Comparison of ENCODE assay signal across 22 mouse cellular contexts in the genomic region with DNA sequence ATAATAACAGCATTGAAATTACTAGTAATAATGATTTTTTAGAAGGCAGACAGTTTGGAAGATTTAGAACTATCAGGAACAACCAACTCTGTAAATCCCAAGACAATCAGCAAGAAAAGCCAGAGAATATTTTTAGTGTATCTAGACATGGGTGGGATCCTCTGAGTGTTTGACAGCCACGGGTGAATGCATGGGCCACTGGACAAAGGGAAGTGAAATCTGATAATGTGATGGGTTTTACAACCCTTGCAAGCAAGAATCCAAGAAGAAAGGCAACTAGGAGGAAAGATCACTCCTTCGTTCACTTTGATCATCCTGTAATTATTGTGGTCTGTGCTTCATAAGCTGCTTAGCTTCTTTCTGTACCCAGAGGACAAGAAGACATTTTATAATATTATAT.
DNase-seq lines count a peak whose midpoint lies in the region; ATAC-seq and TF ChIP-seq lines count a peak whose summit lies in the region.
"Had no signal": no experiment of that assay in that cellular context is flagged by ENCODE, and none has a peak within 500 bp of the region (broad histone marks: within the 10 kb centered on the region; RNA-seq: fewer than 3 reads in every experiment).

No protein-coding gene starts in this region.

- WGBS in kidney, embryonic 14.5 days, result 10% methylated on average over 2 of the region's 2 CpGs
- 18% methylated on average over 2 of the region's 2 CpGs for WGBS in kidney, adult 2 months
- WGBS in kidney, embryonic 15.5 days, result 19% methylated on average over 2 of the region's 2 CpGs
- 15% methylated on average over 2 of the region's 2 CpGs for WGBS in kidney, embryonic 16.5 days
- WGBS in kidney, postnatal 0 days, result 11% methylated on average over 2 of the region's 2 CpGs

- no peak for TF ChIP-seq POLR2A in kidney, adult 2 months (IDR thresholded peaks at IDR 0.05; ENCODE audit: low read depth, low read length)

- H3K27me3 ChIP-seq in kidney, embryonic 14.5 days (ENCODE audit: control insufficient read depth, insufficient read depth, low read length), result no peaks in the 10 kb centered on the region
- H3K27me3 ChIP-seq in kidney, adult 2 months (replicated peaks; ENCODE audit: control insufficient read depth, insufficient read depth, low read length), result no peaks in the 10 kb centered on the region
- no peaks in the 10 kb centered on the region; the same call in 1 of the 2 replicates for H3K27me3 ChIP-seq in kidney, embryonic 15.5 days
- H3K27me3 ChIP-seq in kidney, embryonic 16.5 days (ENCODE audit: insufficient read depth, low read length), result no peaks in the 10 kb centered on the region
- no peaks in the 10 kb centered on the region for H3K27me3 ChIP-seq in kidney, postnatal 0 days (ENCODE audit: insufficient read depth, low read length)
- H3K27me3 ChIP-seq: CH12.LX had no signal

- no peaks in the 10 kb centered on the region for H3K9me3 ChIP-seq in kidney, embryonic 14.5 days (ENCODE audit: control insufficient read depth, low read length)
- no peaks in the 10 kb centered on the region for H3K9me3 ChIP-seq in kidney, embryonic 15.5 days (replicated peaks)
- H3K9me3 ChIP-seq in kidney, embryonic 16.5 days (ENCODE audit: low read length), result no peaks in the 10 kb centered on the region
- no peaks in the 10 kb centered on the region for H3K9me3 ChIP-seq in kidney, postnatal 0 days (replicated peaks; ENCODE audit: low read length)
- H3K9me3 ChIP-seq: G1E had no signal

- H3K27ac ChIP-seq in kidney, embryonic 14.5 days (ENCODE audit: low read depth, low read length), result no peak overlapping the region
- no peak overlapping the region for H3K27ac ChIP-seq in kidney, adult 2 months (ENCODE audit: insufficient read depth, low read depth, low read length)
- H3K27ac ChIP-seq in kidney, embryonic 15.5 days, result no peak overlapping the region
- H3K27ac ChIP-seq in kidney, embryonic 16.5 days (ENCODE audit: low read length), result no peak overlapping the region
- no peak overlapping the region for H3K27ac ChIP-seq in kidney, postnatal 0 days

- no peak overlapping the region for H3K4me3 ChIP-seq in kidney, embryonic 14.5 days (ENCODE audit: low read length)
- no peak overlapping the region for H3K4me3 ChIP-seq in kidney, adult 2 months (ENCODE audit: insufficient read depth, low read depth, low read length)
- no peak overlapping the region for H3K4me3 ChIP-seq in kidney, embryonic 15.5 days (replicated peaks)
- H3K4me3 ChIP-seq in kidney, embryonic 16.5 days (ENCODE audit: low read length), result no peak overlapping the region
- no peak overlapping the region for H3K4me3 ChIP-seq in kidney, postnatal 0 days (replicated peaks; ENCODE audit: low read depth, low read length)

- peak; percentile 79; the same call in 1 of the 2 replicates for ATAC-seq in kidney, embryonic 14.5 days (ENCODE audit: low FRiP score, low TSS enrichment)
- peak; percentile 80 for ATAC-seq in kidney, embryonic 15.5 days (replicated peaks; ENCODE audit: low FRiP score)
- peak; percentile 73; the same call in 1 of the 2 replicates for ATAC-seq in kidney, embryonic 16.5 days (ENCODE audit: low FRiP score, low TSS enrichment)
- no peak for ATAC-seq in kidney, postnatal 0 days (replicated peaks; ENCODE audit: low FRiP score, low read depth)
- ATAC-seq: activated CD4-positive, CD25-positive, alpha-beta regulatory T cell, adult 4 months; CD4-positive, CD25-positive, alpha-beta regulatory T cell, adult 4 months; Patski had no signal

- no peak overlapping the region for H3K9ac ChIP-seq in kidney, embryonic 14.5 days (ENCODE audit: low read depth, low read length)
- H3K9ac ChIP-seq in kidney, embryonic 15.5 days, result no peak overlapping the region
- no peak overlapping the region for H3K9ac ChIP-seq in kidney, embryonic 16.5 days (replicated peaks; ENCODE audit: low read length)
- H3K9ac ChIP-seq in kidney, postnatal 0 days (ENCODE audit: low read depth, low read length), result no peak overlapping the region

- no peak for DNase-seq in kidney, adult 2 months
- no peak for DNase-seq in kidney, adult 11 months
- DNase-seq in kidney, postnatal 36 days, result no peak
- DNase-seq in kidney, postnatal 0 days (ENCODE audit: low spot score), result peak; percentile 62
- no peak for DNase-seq in kidney, postnatal 10 days
- DNase-seq: adrenal gland, adult 2 months; adrenal gland, adult 8-10 months; adrenal gland, postnatal 10 days; adrenal gland, postnatal 14 days; adrenal gland, postnatal 25 days; adrenal gland, postnatal 36 days; B cell, adult 2 months; cerebellum, adult 11 months; cerebellum, adult 11-12 months had no signal

- H3K36me3 ChIP-seq in kidney, embryonic 14.5 days (ENCODE audit: control insufficient read depth, insufficient read depth, low read length), result no peaks in the 10 kb centered on the region
- no peaks in the 10 kb centered on the region for H3K36me3 ChIP-seq in kidney, adult 2 months (ENCODE audit: control insufficient read depth, insufficient read depth, low read length)
- no peaks in the 10 kb centered on the region for H3K36me3 ChIP-seq in kidney, embryonic 15.5 days
- no peaks in the 10 kb centered on the region for H3K36me3 ChIP-seq in kidney, embryonic 16.5 days (ENCODE audit: insufficient read depth, low read length)
- H3K36me3 ChIP-seq in kidney, postnatal 0 days (ENCODE audit: insufficient read depth, low read length), result no peaks in the 10 kb centered on the region
- H3K36me3 ChIP-seq: G1E had no signal

- no peaks in the 10 kb centered on the region for H3K4me1 ChIP-seq in kidney, embryonic 14.5 days (ENCODE audit: control insufficient read depth, insufficient read depth, low read length)
- H3K4me1 ChIP-seq in kidney, adult 2 months (ENCODE audit: control insufficient read depth, insufficient read depth, low read length), result no peaks in the 10 kb centered on the region
- no peaks in the 10 kb centered on the region for H3K4me1 ChIP-seq in kidney, embryonic 15.5 days
- no peaks in the 10 kb centered on the region for H3K4me1 ChIP-seq in kidney, embryonic 16.5 days (ENCODE audit: insufficient read depth, low read length)
- H3K4me1 ChIP-seq in kidney, postnatal 0 days (replicated peaks; ENCODE audit: insufficient read depth, low read length), result no peaks in the 10 kb centered on the region

- H3K4me2 ChIP-seq in kidney, embryonic 14.5 days (replicated peaks; ENCODE audit: low read depth, low read length), result no peak overlapping the region
- no peak overlapping the region for H3K4me2 ChIP-seq in kidney, embryonic 15.5 days
- H3K4me2 ChIP-seq in kidney, embryonic 16.5 days (replicated peaks; ENCODE audit: low read depth, low read length), result no peak overlapping the region
- H3K4me2 ChIP-seq in kidney, postnatal 0 days (ENCODE audit: low read length), result no peak overlapping the region

- no peak for TF ChIP-seq CTCF in kidney, adult 2 months (conservative IDR thresholded peaks at IDR 0.05; ENCODE audit: insufficient read depth, insufficient read length, low read depth, low read length)
- TF ChIP-seq CTCF in kidney, postnatal 0 days (IDR thresholded peaks at IDR 0.05; ENCODE audit: low read depth), result no peak
